ENCODE assay signal across 16 mouse cellular contexts in the genomic region with DNA sequence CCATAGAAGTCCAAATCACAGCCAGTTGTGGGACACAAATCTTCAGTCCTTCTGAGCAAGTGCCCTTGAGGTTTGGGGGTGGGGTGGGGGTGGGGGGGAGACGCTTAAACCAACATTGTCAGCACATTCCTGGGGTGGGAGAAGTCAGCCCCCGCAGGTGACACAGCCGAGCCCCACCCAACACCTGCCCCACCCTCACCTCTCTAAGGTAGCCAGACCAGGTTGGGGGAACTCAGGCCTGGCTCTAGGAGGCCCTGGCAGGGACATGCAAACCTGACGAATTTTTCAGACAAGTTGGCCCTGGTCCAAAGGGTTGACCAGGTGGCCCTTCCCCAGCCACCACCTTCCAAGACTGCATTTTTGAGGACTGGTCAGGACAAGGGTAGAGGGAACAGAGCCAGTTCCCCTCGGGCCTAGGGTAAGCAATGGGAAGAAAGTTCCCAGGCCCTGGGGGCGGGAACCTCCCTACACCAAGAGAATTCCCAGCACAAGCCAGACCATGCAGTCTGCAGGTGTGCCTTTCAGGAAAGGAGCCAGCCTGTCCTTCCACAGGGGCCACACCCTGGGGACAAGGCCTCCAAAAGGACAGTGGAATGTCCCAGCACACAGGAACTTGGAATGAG.
DNase-seq lines count a peak whose midpoint lies in the region; ATAC-seq and TF ChIP-seq lines count a peak whose summit lies in the region.
"Had no signal": no experiment of that assay in that cellular context is flagged by ENCODE, and none has a peak within 500 bp of the region (broad histone marks: within the 10 kb centered on the region; RNA-seq: fewer than 3 reads in every experiment).

No protein-coding gene starts in this region.

- peak; percentile 32; the same call in 1 of the 2 replicates for ATAC-seq in kidney, embryonic 14.5 days (ENCODE audit: low FRiP score, low TSS enrichment)
- ATAC-seq in lung, postnatal 0 days: peak; percentile 84
- 0 out of 2 replicates have a peak, but pooled peaks have one; percentile 38 for ATAC-seq in embryonic facial prominence, embryonic 13.5 days (ENCODE audit: insufficient number of reproducible peaks, insufficient read depth, low FRiP score, low TSS enrichment, low read depth)
- peak; percentile 50 for ATAC-seq in stomach, postnatal 0 days (ENCODE audit: low FRiP score, low TSS enrichment)

- H3K4me1 ChIP-seq in kidney, embryonic 14.5 days (ENCODE audit: control insufficient read depth, insufficient read depth, low read length): no peaks in the 10 kb centered on the region
- H3K4me1 ChIP-seq in lung, postnatal 0 days (ENCODE audit: insufficient read depth, low read depth, low read length): no peaks in the 10 kb centered on the region
- H3K4me1 ChIP-seq in embryonic facial prominence, embryonic 13.5 days: peaks cover 19% of the 10 kb centered on the region
- peaks cover 2% of the 10 kb centered on the region; the same call in 1 of the 2 replicates for H3K4me1 ChIP-seq in stomach, postnatal 0 days (replicated peaks; ENCODE audit: control insufficient read depth, insufficient read depth)
- H3K4me1 ChIP-seq: embryonic facial prominence, embryonic 12.5 days; hindbrain, embryonic 15.5 days had no signal

- H3K9ac ChIP-seq in kidney, embryonic 14.5 days (ENCODE audit: low read depth, low read length): no peak overlapping the region
- no peak overlapping the region for H3K9ac ChIP-seq in lung, postnatal 0 days (replicated peaks; ENCODE audit: low read depth)
- no peak overlapping the region for H3K9ac ChIP-seq in embryonic facial prominence, embryonic 13.5 days
- no peak overlapping the region for H3K9ac ChIP-seq in stomach, postnatal 0 days (ENCODE audit: low read length)
- H3K9ac ChIP-seq: embryonic facial prominence, embryonic 12.5 days; hindbrain, embryonic 15.5 days had no signal

- 76% methylated on average over 6 of the region's 6 CpGs for WGBS in kidney, embryonic 14.5 days
- WGBS in lung, postnatal 0 days: 58% methylated on average over 6 of the region's 6 CpGs
- WGBS in embryonic facial prominence, embryonic 13.5 days: 66% methylated on average over 6 of the region's 6 CpGs
- WGBS in stomach, postnatal 0 days: 43% methylated on average over 6 of the region's 6 CpGs

- DNase-seq in kidney, adult 18-20 months: no peak
- peak; percentile 30 for DNase-seq in lung, postnatal 0 days (ENCODE audit: low spot score)
- no peak for DNase-seq in lung, postnatal 14 days
- DNase-seq in stomach, postnatal 0 days (ENCODE audit: low spot score): peak; percentile 40
- no peak for DNase-seq in cerebellum, adult 8-10 months
- DNase-seq: adrenal gland, postnatal 36 days; B cell, adult 2 months; cerebellum, adult 2 months; gastrocnemius, postnatal 10 days; heart, postnatal 10 days; right cerebral cortex, adult 18-20 months; thymus, postnatal 14 days had no signal

- TF ChIP-seq CTCF in lung, postnatal 0 days (IDR thresholded peaks at IDR 0.05): no peak
- TF ChIP-seq CTCF in stomach, postnatal 0 days (IDR thresholded peaks at IDR 0.05; ENCODE audit: low read depth): no peak

- no peak overlapping the region for H3K4me2 ChIP-seq in kidney, embryonic 14.5 days (replicated peaks; ENCODE audit: low read depth, low read length)
- no peak overlapping the region for H3K4me2 ChIP-seq in lung, postnatal 0 days (replicated peaks; ENCODE audit: low read depth, low read length)
- no peak overlapping the region for H3K4me2 ChIP-seq in embryonic facial prominence, embryonic 13.5 days
- H3K4me2 ChIP-seq in stomach, postnatal 0 days (replicated peaks; ENCODE audit: low read depth): no peak overlapping the region
- H3K4me2 ChIP-seq: embryonic facial prominence, embryonic 12.5 days; hindbrain, embryonic 15.5 days had no signal

- no peak overlapping the region for H3K4me3 ChIP-seq in kidney, embryonic 14.5 days (ENCODE audit: low read length)
- H3K4me3 ChIP-seq in lung, postnatal 0 days (ENCODE audit: low read depth, low read length): no peak overlapping the region
- H3K4me3 ChIP-seq in embryonic facial prominence, embryonic 13.5 days: no peak overlapping the region
- no peak overlapping the region for H3K4me3 ChIP-seq in stomach, postnatal 0 days (ENCODE audit: low read depth, low read length)
- H3K4me3 ChIP-seq: embryonic facial prominence, embryonic 12.5 days; hindbrain, embryonic 15.5 days had no signal

- no peaks in the 10 kb centered on the region for H3K36me3 ChIP-seq in kidney, embryonic 14.5 days (ENCODE audit: control insufficient read depth, insufficient read depth, low read length)
- H3K36me3 ChIP-seq in lung, postnatal 0 days (ENCODE audit: insufficient read depth, low read length): no peaks in the 10 kb centered on the region
- no peaks in the 10 kb centered on the region for H3K36me3 ChIP-seq in embryonic facial prominence, embryonic 13.5 days
- H3K36me3 ChIP-seq in stomach, postnatal 0 days (ENCODE audit: control insufficient read depth, insufficient read depth, low read length): no peaks in the 10 kb centered on the region
- H3K36me3 ChIP-seq: embryonic facial prominence, embryonic 12.5 days; hindbrain, embryonic 15.5 days had no signal

- no peak overlapping the region for H3K27ac ChIP-seq in kidney, embryonic 14.5 days (ENCODE audit: low read depth, low read length)
- H3K27ac ChIP-seq in lung, postnatal 0 days (ENCODE audit: low read length): no peak overlapping the region
- H3K27ac ChIP-seq in embryonic facial prominence, embryonic 13.5 days: no peak overlapping the region
- H3K27ac ChIP-seq in stomach, postnatal 0 days (replicated peaks): peak overlapping the region; percentile 49; the same call in 1 of the 2 replicates
- H3K27ac ChIP-seq: embryonic facial prominence, embryonic 12.5 days; hindbrain, embryonic 15.5 days had no signal

- no peaks in the 10 kb centered on the region for H3K9me3 ChIP-seq in kidney, embryonic 14.5 days (ENCODE audit: control insufficient read depth, low read length)
- no peaks in the 10 kb centered on the region for H3K9me3 ChIP-seq in lung, postnatal 0 days (ENCODE audit: low read length)
- no peaks in the 10 kb centered on the region for H3K9me3 ChIP-seq in embryonic facial prominence, embryonic 13.5 days
- H3K9me3 ChIP-seq in stomach, postnatal 0 days (ENCODE audit: control insufficient read depth, low read length): no peaks in the 10 kb centered on the region
- H3K9me3 ChIP-seq: embryonic facial prominence, embryonic 12.5 days; hindbrain, embryonic 15.5 days had no signal

- no peak for TF ChIP-seq EP300 in lung, postnatal 0 days (IDR thresholded peaks at IDR 0.05)
- no peak for TF ChIP-seq EP300 in stomach, postnatal 0 days (optimal IDR thresholded peaks at IDR 0.05)

- no peaks in the 10 kb centered on the region for H3K27me3 ChIP-seq in kidney, embryonic 14.5 days (ENCODE audit: control insufficient read depth, insufficient read depth, low read length)
- no peaks in the 10 kb centered on the region for H3K27me3 ChIP-seq in lung, postnatal 0 days (replicated peaks; ENCODE audit: insufficient read depth, low read length)
- no peaks in the 10 kb centered on the region for H3K27me3 ChIP-seq in embryonic facial prominence, embryonic 13.5 days
- no peaks in the 10 kb centered on the region for H3K27me3 ChIP-seq in stomach, postnatal 0 days (ENCODE audit: control insufficient read depth, insufficient read depth, low read length)
- H3K27me3 ChIP-seq: embryonic facial prominence, embryonic 12.5 days; hindbrain, embryonic 15.5 days had no signal

Comparison
In these comparisons a context has a peak if more than half of its experiments do, and no peak if none do; other contexts are left out.
1. DNase-seq: peak in lung, postnatal 0 days (single experiment) and stomach, postnatal 0 days (single experiment); none in kidney, adult 18-20 months (single experiment), lung, postnatal 14 days (single experiment) and cerebellum, adult 8-10 months (single experiment).
2. ATAC-seq: peak in every context shown above with its lines; median percentile 84 in lung, postnatal 0 days; 50 in stomach, postnatal 0 days; 38 in embryonic facial prominence, embryonic 13.5 days; 32 in kidney, embryonic 14.5 days.